Mouse (Mus musculus) liver, embryonic 14.5 days (tissue): ENCODE data around the gene Palm. TPM values are rescaled to one million over a fixed set of nuclear protein-coding genes. Genes with fewer than 3 reads are reported as not detected.

ENCODE experiments used
- ATAC-seq: fragments of 200-750 bp; cut with Nextera tagmentation; 2 replicates; pipeline ENCODE4 v1.8.0; 2017; ENCODE audit warnings: moderate number of reproducible peaks, mild to moderate bottlenecking, moderate library complexity; ENCODE audit not compliant: insufficient read depth
- DNase-seq, 3 experiments: peaks; one replicate each; pipeline ENCODE4 v3.0.0-alpha.2; 2012 to 2013; ENCODE audit warnings: low read depth in 3 of 3, low spot score in 3 of 3
- H3K27ac ChIP-seq: fragments of 300-500 bp; sonication (generic); 2 replicates; pipeline ENCODE4 v1.5.1; 2014; ENCODE audit warnings: moderate library complexity, mild to moderate bottlenecking, control low read depth, inconsistent platforms
- H3K27me3 ChIP-seq: fragments of 300-500 bp; sonication (generic); 2 replicates; pipeline ENCODE4 v1.6.1; 2014; ENCODE audit warnings: mild to moderate bottlenecking, low read length, moderate library complexity; ENCODE audit not compliant: control insufficient read depth, insufficient read depth
- H3K36me3 ChIP-seq: fragments of 300-500 bp; sonication (generic); replicated peaks from 2 replicates; pipeline ENCODE4 v1.6.1; 2014; ENCODE audit warnings: low read depth; ENCODE audit not compliant: control insufficient read depth, insufficient read depth
- H3K4me1 ChIP-seq, 2 experiments: fragments of 200-500 bp in 1 of 2; fragments of 300-500 bp in 1 of 2; sonication (generic) in 1 of 2; replicated peaks; 2 replicates each; pipeline ENCODE4 v1.6.1; 2012 to 2014; ENCODE audit warnings: antibody characterized with exemption in 1 of 2, inconsistent platforms in 1 of 2, low read length in 1 of 2; ENCODE audit not compliant: control insufficient read depth in 2 of 2, insufficient read depth in 2 of 2
- H3K4me2 ChIP-seq: fragments of 300-500 bp; sonication (generic); 2 replicates; pipeline ENCODE4 v1.6.1; 2014; ENCODE audit warnings: low read depth, mild to moderate bottlenecking, control low read depth, moderate library complexity
- H3K4me3 ChIP-seq, 2 experiments: fragments of 200-500 bp in 1 of 2; fragments of 300-500 bp in 1 of 2; sonication (generic) in 1 of 2; 2 replicates each; pipeline ENCODE4 v1.5.1; 2012 to 2014; ENCODE audit warnings: low read depth in 2 of 2, low read length in 2 of 2, mild to moderate bottlenecking in 2 of 2, control low read depth in 1 of 2, inconsistent platforms in 1 of 2, moderate library complexity in 1 of 2; ENCODE audit not compliant: insufficient read depth in 1 of 2
- H3K9ac ChIP-seq: fragments of 300-500 bp; sonication (generic); replicated peaks from 2 replicates; pipeline ENCODE4 v1.6.1; 2014; ENCODE audit warnings: mild to moderate bottlenecking, control low read depth, moderate library complexity
- H3K9me3 ChIP-seq: fragments of 300-500 bp; sonication (generic); 2 replicates; pipeline ENCODE4 v1.6.1; 2016; ENCODE audit warnings: low read length, mixed read lengths; ENCODE audit not compliant: control insufficient read depth
- CTCF ChIP-seq: IDR thresholded peaks from 2 replicates; pipeline ENCODE4 v1.5.1; 2016; ENCODE audit warnings: antibody characterized with exemption, low read depth, control low read depth
- EP300 ChIP-seq: IDR thresholded peaks from 2 replicates; pipeline ENCODE4 v1.6.1; 2016; ENCODE audit warnings: antibody characterized with exemption, low read depth
- WGBS: fragments of 180-500 bp; shearing (Covaris S2); extraction: QIAGEN DNeasy Blood & Tissue Kit; methylation state at CpG from one replicate; pipeline ENCODE4 v1.1.7; 2014; ENCODE audit not compliant: insufficient replicate concordance; 5-methylcytosine and 5-hydroxymethylcytosine counted together
- polyA plus RNA-seq, 2 experiments: library from polyadenylated mRNA; depleted of rRNA in 1 of 2; stranded (reverse) in 1 of 2; unstranded in 1 of 2; fragments of >200 nt; fragmentation: Nextera tagmentation in 1 of 2; extraction: Ambion mirVana in 1 of 2; gene quantifications; 2 replicates each; pipeline versions ENCODE4 v1.2.1 to v1.2.3; 2012 to 2014

The Palm gene
- polyA plus RNA-seq, 2 experiments: 3.5 to 4.1 TPM

DNA sequence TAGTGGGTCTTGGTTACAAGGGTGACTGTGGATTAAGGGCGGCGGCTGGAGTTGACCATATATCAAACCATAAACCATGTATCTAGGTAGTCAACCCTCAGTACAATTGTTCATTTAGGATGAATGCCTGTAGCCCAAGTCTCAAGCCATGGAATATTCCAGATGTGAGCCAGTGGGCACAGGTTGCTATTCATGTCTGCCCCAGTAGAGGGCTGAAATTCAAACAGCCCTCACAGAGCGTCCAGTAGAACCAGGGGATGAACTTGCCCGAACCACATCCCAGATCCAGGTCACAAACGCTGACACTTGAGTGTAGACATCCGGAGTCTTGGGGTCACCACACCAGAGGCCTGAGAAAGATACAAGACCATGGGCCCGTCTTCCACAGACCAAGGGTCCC lies 10.3 kb upstream of the Palm start:
- no peak for ATAC-seq
- H3K4me1 ChIP-seq: peaks cover 7 to 11% of the 10 kb centered on the region in 2 experiments
- DNase-seq: no peak

DNA sequence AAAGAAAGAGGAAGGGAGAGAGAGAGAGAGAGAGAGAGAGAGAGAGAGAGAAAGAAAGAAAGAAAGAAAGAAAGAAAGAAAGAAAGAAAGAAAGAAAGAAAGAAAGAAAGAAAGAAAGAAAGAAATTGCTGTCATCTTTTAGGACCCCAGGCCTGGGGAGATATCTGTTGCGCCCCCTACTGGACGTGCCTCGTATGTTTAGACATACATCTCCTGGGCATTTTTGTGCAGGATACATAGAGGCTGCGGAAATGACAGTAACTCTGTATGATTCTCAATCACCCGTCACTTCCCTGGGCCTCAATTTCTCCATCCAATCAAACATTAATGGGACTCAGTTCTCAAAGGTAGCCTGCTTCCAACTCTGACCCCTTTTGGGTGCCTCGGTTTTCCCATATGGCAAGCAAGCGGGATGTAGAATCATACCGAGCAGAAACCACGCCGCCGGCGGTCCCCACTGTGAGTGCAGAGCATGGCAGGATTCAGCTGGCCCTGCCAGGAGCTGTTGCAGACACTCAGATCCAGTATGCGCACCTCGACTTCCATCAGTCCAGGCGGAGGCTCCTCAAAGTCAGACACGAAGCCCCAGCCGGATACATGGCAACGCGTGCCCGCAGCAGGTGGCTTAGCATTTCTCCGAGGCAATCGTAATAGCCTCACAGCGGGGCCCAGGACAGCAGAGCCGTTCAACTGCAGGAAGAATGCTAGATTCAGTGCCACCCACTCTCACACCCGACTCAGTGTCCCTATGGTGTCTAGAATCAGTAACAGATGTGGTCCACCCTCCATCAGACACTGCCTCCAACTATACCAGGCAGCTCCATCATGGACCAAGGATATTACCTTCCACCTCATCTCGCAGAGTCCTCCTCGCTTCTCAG lies 9.2 kb upstream of the Palm start:
- Histone ChIP-seq H3K9ac (no peak overlapping the region), H3K4me1 (peaks cover 7 to 11% of the 10 kb centered on the region in 2 experiments), H3K36me3 (no peaks in the 10 kb centered on the region), H3K4me3 (no peak overlapping the region), H3K9me3 (no peaks in the 10 kb centered on the region), H3K4me2 (no peak overlapping the region), H3K27ac (no peak overlapping the region), H3K27me3 (peaks cover 12% of the 10 kb centered on the region)
- ATAC-seq (no peak), DNase-seq (peak in 1 of 3 experiments; percentile 44)
- TF ChIP-seq CTCF: peak; percentile 67
- no peak for TF ChIP-seq EP300
- 44% methylated on average over 27 of the region's 27 CpGs for WGBS

More for the DNA sequence above, 10.3 kb upstream of the Palm start:
- TF ChIP-seq CTCF (peak; percentile 40), EP300 (no peak)
- H3K36me3 ChIP-seq: no peaks in the 10 kb centered on the region
- H3K27ac ChIP-seq: no peak overlapping the region
- no peaks in the 10 kb centered on the region for H3K9me3 ChIP-seq
- H3K4me3 ChIP-seq: no peak overlapping the region
- 57% methylated on average over 7 of the region's 7 CpGs for WGBS
- peaks cover 23% of the 10 kb centered on the region for H3K27me3 ChIP-seq
- H3K4me2 ChIP-seq: no peak overlapping the region
- H3K9ac ChIP-seq: no peak overlapping the region

DNA sequence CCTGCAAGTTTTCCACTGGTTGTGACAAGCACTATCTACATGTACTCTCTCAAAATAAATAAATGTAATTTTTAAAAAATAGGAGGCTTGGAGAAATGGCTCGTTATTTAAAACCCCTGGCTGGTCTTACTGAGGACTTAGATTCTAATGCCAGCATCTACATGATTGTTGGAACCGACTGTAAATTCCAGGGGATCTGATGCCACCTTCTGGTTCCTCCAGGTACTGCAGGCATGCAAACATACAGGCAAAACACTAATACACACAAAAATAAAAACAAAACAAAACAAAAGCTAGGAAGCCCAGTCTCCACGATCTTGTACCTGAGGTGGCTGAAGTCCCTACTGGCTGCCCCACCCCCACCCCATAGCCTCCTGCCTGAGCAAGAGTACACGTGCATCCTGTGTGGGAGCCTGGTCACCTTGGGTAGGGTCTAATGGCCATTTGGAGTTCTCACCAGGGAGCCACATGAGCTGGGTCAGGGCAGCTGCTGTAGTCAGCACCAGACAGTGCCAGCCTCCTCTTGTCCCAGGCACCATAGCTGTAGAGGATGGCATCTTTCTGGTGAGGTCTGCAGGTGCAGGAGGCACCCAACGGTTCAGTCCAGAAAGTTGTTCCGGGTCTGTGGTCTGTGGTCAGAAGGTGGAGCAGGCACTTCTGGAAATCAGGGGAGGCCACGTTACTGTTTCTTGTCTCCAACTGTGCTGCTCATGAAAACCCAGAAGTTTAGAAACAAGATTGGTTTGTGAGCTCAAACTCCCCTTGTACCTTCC lies 4.8 kb upstream of the Palm start:
- Histone ChIP-seq H3K4me1 (no peaks in the 10 kb centered on the region; a peak in 1 of 4 replicates), H3K27me3 (peaks cover under 1% of the 10 kb centered on the region; the same call in 1 of the 2 replicates), H3K36me3 (no peaks in the 10 kb centered on the region), H3K27ac (no peak overlapping the region), H3K4me3 (no peak overlapping the region), H3K9ac (no peak overlapping the region), H3K4me2 (no peak overlapping the region), H3K9me3 (no peaks in the 10 kb centered on the region)
- ATAC-seq (no peak), DNase-seq (peak in 1 of 3 experiments; percentile 51)
- 12% methylated on average over 7 of the region's 7 CpGs for WGBS
- TF ChIP-seq CTCF (peak; percentile 85), EP300 (no peak)

DNA sequence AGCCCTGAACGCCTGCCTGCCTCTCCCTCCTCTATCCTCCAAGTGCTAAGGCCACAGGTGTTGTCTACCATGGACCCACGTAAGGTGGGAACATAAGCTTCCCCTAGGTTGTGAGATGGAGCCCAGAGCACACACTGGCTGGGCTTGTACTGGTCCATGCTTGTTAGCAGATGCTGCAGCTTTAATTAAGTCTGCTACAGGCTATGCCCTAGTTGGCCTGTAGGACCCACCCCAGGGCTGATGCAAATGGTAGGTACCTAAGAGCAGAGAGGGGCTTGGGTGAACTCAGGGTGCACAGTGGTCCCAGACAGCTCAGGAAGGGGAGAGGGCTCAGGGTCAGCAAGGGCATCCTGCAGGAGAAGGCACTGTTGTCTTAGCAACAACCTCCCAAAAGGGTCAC lies 3.8 kb upstream of the Palm start:
- Histone ChIP-seq H3K4me1 (no peaks in the 10 kb centered on the region; a peak in 1 of 4 replicates), H3K36me3 (no peaks in the 10 kb centered on the region), H3K9me3 (no peaks in the 10 kb centered on the region), H3K4me2 (no peak overlapping the region), H3K27ac (no peak overlapping the region), H3K4me3 (no peak overlapping the region), H3K27me3 (peaks cover 3% of the 10 kb centered on the region; the same call in 1 of the 2 replicates), H3K9ac (no peak overlapping the region)
- TF ChIP-seq CTCF (0 out of 2 replicates have a peak, but pooled peaks have one; percentile 15), EP300 (no peak)
- ATAC-seq: no peak
- no peak for DNase-seq
- WGBS: 40% methylated on average over 2 of the region's 2 CpGs

DNA sequence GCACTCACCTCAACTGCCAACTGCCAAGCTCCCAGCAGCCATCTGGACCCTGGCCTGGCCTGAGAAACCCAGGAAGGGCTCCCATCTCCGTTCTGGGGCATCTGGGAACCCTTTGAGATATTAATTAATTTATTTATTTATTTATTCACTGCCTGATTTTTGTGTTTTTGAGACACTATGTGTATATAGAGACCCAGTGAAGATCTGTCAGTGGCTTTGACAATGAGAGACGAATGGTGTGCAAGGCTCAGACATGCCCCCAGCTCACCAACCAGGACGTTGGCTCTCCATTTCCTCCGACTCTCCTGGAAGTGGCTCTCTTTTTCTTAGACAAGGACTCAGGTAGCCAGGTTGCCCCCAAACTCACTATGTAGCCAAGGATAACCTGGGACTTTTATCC lies 2.5 kb upstream of the Palm start, which contains the start of gene Prss57:
Prss57 (minus strand) TSS at position 101 of the 400 bp plus-strand sequence.
- H3K4me2 ChIP-seq: no peak within 1 kb of the TSS
- H3K27ac ChIP-seq: no peak within 1 kb of the TSS
- DNase-seq (no peak), ATAC-seq (no peak)
- H3K9ac ChIP-seq: no peak within 1 kb of the TSS
- TF ChIP-seq EP300 (no peak), CTCF (no peak)
- H3K27me3 ChIP-seq: peaks cover 3% of the 10 kb centered on the region; the same call in 1 of the 2 replicates
- 53% methylated on average over 4 of the region's 4 CpGs for WGBS
- no peak within 1 kb of the TSS for H3K4me3 ChIP-seq
- no peaks in the 10 kb centered on the region for H3K9me3 ChIP-seq
- H3K36me3 ChIP-seq: no peaks in the 10 kb centered on the region
- H3K4me1 ChIP-seq: no peaks in the 10 kb centered on the region; a peak in 1 of 4 replicates
